Mouse (Mus musculus): ENCODE data around the gene Msh5.

DNA sequence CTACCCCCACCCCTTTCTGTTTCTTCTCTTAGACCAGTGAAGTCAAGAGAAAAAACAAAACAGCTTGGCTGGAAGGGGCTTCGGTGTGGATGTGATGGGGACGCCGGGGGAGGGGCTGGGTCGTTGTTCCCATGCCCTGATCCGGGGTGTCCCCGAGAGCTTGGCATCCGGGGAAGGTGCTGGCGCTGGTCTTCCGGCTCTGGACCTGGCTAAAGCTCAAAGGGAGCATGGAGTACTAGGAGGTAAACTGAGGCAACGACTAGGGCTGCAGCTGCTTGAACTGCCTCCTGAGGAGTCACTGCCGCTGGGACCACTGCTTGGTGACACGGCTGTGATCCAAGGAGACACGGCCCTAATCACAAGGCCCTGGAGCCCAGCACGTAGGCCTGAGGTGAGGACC lies 13.5 kb upstream of the Msh5 start:
- TF ChIP-seq POLR2A (IDR thresholded peaks at IDR 0.05; ENCODE audit: low read depth, low read length) (no peak), CTCF (IDR thresholded peaks at IDR 0.05; ENCODE audit: extremely low read depth, insufficient read length, insufficient replicate concordance, low read depth, low read length) (no peak)
